Mouse (Mus musculus) lung, adult 2 months (tissue): ENCODE results near the gene Gys1.

Experiments
- CTCF ChIP-seq: fragments of 200-500 bp; IDR thresholded peaks from 2 replicates; pipeline ENCODE4 v1.5.1; 2011; ENCODE audit warnings: mild to moderate bottlenecking, low read length, control low read depth; ENCODE audit not compliant: insufficient read depth
- POLR2A ChIP-seq: fragments of 200-500 bp; IDR thresholded peaks from 2 replicates; pipeline ENCODE4 v1.6.1; 2011; ENCODE audit warnings: low read depth, mild to moderate bottlenecking, control low read depth, low read length, borderline replicate concordance; ENCODE audit errors: extremely low read depth

GRCm38 (mm10) chr7:45409497-45410163, 25.0 kb upstream of the Gys1 start:
- TF ChIP-seq POLR2A, result no peak
- no peak for TF ChIP-seq CTCF
